Mouse (Mus musculus): ENCODE measurements at regions not wholly inside any gene's neighbourhood (a gene's known extent, or its start where the extent isn't known, plus 50 kb on each side); places are given as distances from the start of the nearest gene placed in this dataset.

GRCm38 (mm10) chr16:74984207-74984606, 572.6 kb upstream of the Robo2 start:
- no peak for DNase-seq

- DNase-seq, result no peak
These were observed 554.5 kb upstream of the Robo2 start for GRCm38 (mm10) chr16:74966099-74966498.

GRCm38 (mm10) chr16:74929739-74930138, 518.1 kb upstream of the Robo2 start:
- DNase-seq, result no peak

GRCm38 (mm10) chr16:74900835-74901234, 489.2 kb upstream of the Robo2 start:
- DNase-seq, result peak; percentile 34

GRCm38 (mm10) chr16:74887724-74888123, 476.1 kb upstream of the Robo2 start:
- DNase-seq, result no peak

GRCm38 (mm10) chr16:74878603-74879002, 467.0 kb upstream of the Robo2 start:
- no peak for DNase-seq

- no peak for DNase-seq
These were observed 462.1 kb upstream of the Robo2 start for GRCm38 (mm10) chr16:74873756-74874155.

- DNase-seq, result no peak
These were observed 446.1 kb upstream of the Robo2 start for GRCm38 (mm10) chr16:74857752-74858151.

GRCm38 (mm10) chr16:74840006-74840405, 428.4 kb upstream of the Robo2 start:
- DNase-seq, result no peak

- no peak for DNase-seq
These were observed 402.8 kb upstream of the Robo2 start for GRCm38 (mm10) chr16:74814386-74814785.

GRCm38 (mm10) chr16:74809154-74809825, 397.7 kb upstream of the Robo2 start:
- no peak for DNase-seq

GRCm38 (mm10) chr16:74806775-74807174, 395.1 kb upstream of the Robo2 start:
- DNase-seq, result no peak

- peak; percentile 70 for DNase-seq
These were observed 389.7 kb upstream of the Robo2 start for GRCm38 (mm10) chr16:74801296-74801695.

- DNase-seq, result no peak
These were observed 384.7 kb upstream of the Robo2 start for GRCm38 (mm10) chr16:74796303-74796653.

GRCm38 (mm10) chr16:74795360-74796302, 384.0 kb upstream of the Robo2 start:
- no peak for DNase-seq

- no peak for DNase-seq
These were observed 373.9 kb upstream of the Robo2 start for GRCm38 (mm10) chr16:74785365-74786119.

- DNase-seq, result no peak
These were observed 368.8 kb upstream of the Robo2 start for GRCm38 (mm10) chr16:74780388-74780787.

GRCm38 (mm10) chr16:74768264-74768663, 356.6 kb upstream of the Robo2 start:
- no peak for DNase-seq

GRCm38 (mm10) chr16:74756720-74757345, 345.2 kb upstream of the Robo2 start:
- DNase-seq, result no peak

- DNase-seq, result no peak
These were observed 339.3 kb upstream of the Robo2 start for GRCm38 (mm10) chr16:74750900-74751299.

- no peak for DNase-seq
These were observed 337.4 kb upstream of the Robo2 start for GRCm38 (mm10) chr16:74749006-74749405.

- no peak for DNase-seq
These were observed 331.9 kb upstream of the Robo2 start for GRCm38 (mm10) chr16:74743512-74743911.

All from lung, postnatal 10 days (tissue).